ENCODE assay signal across 9 mouse cellular contexts in genomic region chr15:80413988-80414721, GRCm38 (mm10).
DNase-seq lines count a peak whose midpoint lies in the region; ATAC-seq lines count a peak whose summit lies in the region.
"Had no signal": no experiment of that assay in that cellular context is flagged by ENCODE, and none has a peak within 500 bp of the region (broad histone marks: within the 10 kb centered on the region; RNA-seq: fewer than 3 reads in every experiment).

No protein-coding gene starts in this region.

- H3K4me2 ChIP-seq in embryonic facial prominence, embryonic 14.5 days (ENCODE audit: low read depth, low read length), result no peak overlapping the region
- H3K4me2 ChIP-seq: midbrain, embryonic 12.5 days had no signal

- no peaks in the 10 kb centered on the region for H3K4me1 ChIP-seq in embryonic facial prominence, embryonic 14.5 days (ENCODE audit: control insufficient read depth, insufficient read depth, low read length)
- no peaks in the 10 kb centered on the region for H3K4me1 ChIP-seq in embryonic facial prominence, embryonic 10.5 days
- H3K4me1 ChIP-seq: midbrain, embryonic 12.5 days had no signal

- peak; percentile 34 for DNase-seq in embryonic facial prominence, embryonic 14.5 days (ENCODE audit: low spot score)
- no peak for DNase-seq in embryonic facial prominence, embryonic 10.5 days (ENCODE audit: low spot score)
- DNase-seq in ovary, postnatal 14 days (ENCODE audit: low spot score), result peak; percentile 25
- no peak for DNase-seq in ovary, postnatal 10 days (ENCODE audit: low spot score)
- peak; percentile 26 to 48 for DNase-seq in heart, postnatal 10 days
- DNase-seq in lung, postnatal 4 days, result peak; percentile 69 to 85
- DNase-seq in embryo, embryonic 10 days (ENCODE audit: low spot score), result no peak
- DNase-seq in urinary bladder, postnatal 10 days (ENCODE audit: low spot score), result no peak

- intact Hi-C loops in heart, postnatal 10 days (cut with DNase I), result no loop called here

- 82% methylated on average over 17 of the region's 17 CpGs for WGBS in embryonic facial prominence, embryonic 14.5 days
- 91% methylated on average over 17 of the region's 17 CpGs for WGBS in embryonic facial prominence, embryonic 10.5 days

- H3K4me3 ChIP-seq in embryonic facial prominence, embryonic 14.5 days (ENCODE audit: low read depth, low read length), result no peak overlapping the region
- no peak overlapping the region for H3K4me3 ChIP-seq in embryonic facial prominence, embryonic 10.5 days
- H3K4me3 ChIP-seq: midbrain, embryonic 12.5 days had no signal

- ATAC-seq in embryonic facial prominence, embryonic 14.5 days (ENCODE audit: low read depth), result no peak

- H3K27me3 ChIP-seq in embryonic facial prominence, embryonic 14.5 days (replicated peaks; ENCODE audit: control insufficient read depth, insufficient read depth, low read length), result no peaks in the 10 kb centered on the region
- no peaks in the 10 kb centered on the region for H3K27me3 ChIP-seq in embryonic facial prominence, embryonic 10.5 days (replicated peaks; ENCODE audit: low read depth, poor library complexity, severe bottlenecking)
- H3K27me3 ChIP-seq: midbrain, embryonic 12.5 days had no signal

- H3K27ac ChIP-seq in embryonic facial prominence, embryonic 14.5 days (replicated peaks; ENCODE audit: low read depth, low read length), result no peak overlapping the region
- H3K27ac ChIP-seq in embryonic facial prominence, embryonic 10.5 days (replicated peaks), result no peak overlapping the region
- H3K27ac ChIP-seq: midbrain, embryonic 12.5 days had no signal

- H3K9ac ChIP-seq in embryonic facial prominence, embryonic 14.5 days (ENCODE audit: low read depth, low read length), result no peak overlapping the region
- H3K9ac ChIP-seq: midbrain, embryonic 12.5 days had no signal

- no peaks in the 10 kb centered on the region for H3K36me3 ChIP-seq in embryonic facial prominence, embryonic 14.5 days (ENCODE audit: control insufficient read depth, insufficient read depth, low read length)
- H3K36me3 ChIP-seq in embryonic facial prominence, embryonic 10.5 days (replicated peaks), result no peaks in the 10 kb centered on the region
- H3K36me3 ChIP-seq: midbrain, embryonic 12.5 days had no signal

- no peaks in the 10 kb centered on the region for H3K9me3 ChIP-seq in embryonic facial prominence, embryonic 14.5 days (ENCODE audit: control insufficient read depth, low read length)
- H3K9me3 ChIP-seq in embryonic facial prominence, embryonic 10.5 days, result no peaks in the 10 kb centered on the region
- H3K9me3 ChIP-seq: midbrain, embryonic 12.5 days had no signal

Comparison
In these comparisons a context has a peak if more than half of its experiments do, and no peak if none do; other contexts are left out.
1. DNase-seq: peak in embryonic facial prominence, embryonic 14.5 days (single experiment), ovary, postnatal 14 days (single experiment), heart, postnatal 10 days (2 of 2) and lung, postnatal 4 days (2 of 2); none in embryonic facial prominence, embryonic 10.5 days (single experiment), ovary, postnatal 10 days (single experiment), embryo, embryonic 10 days (single experiment) and urinary bladder, postnatal 10 days (single experiment).